Mouse (Mus musculus): ENCODE results near the gene Cdk5rap2. TPM values are rescaled to one million over a fixed set of nuclear protein-coding genes. Genes with fewer than 3 reads are reported as not detected.

The Cdk5rap2 gene
- total RNA-seq, 2 experiments from 2014 or later, result 9.2 to 21.0 TPM

GRCm38 (mm10) chr4:70267213-70267906 lies 142.9 kb downstream of the Cdk5rap2 start:
- no peak for DNase-seq (ENCODE audit: low spot score in 2 of 2)

DNA sequence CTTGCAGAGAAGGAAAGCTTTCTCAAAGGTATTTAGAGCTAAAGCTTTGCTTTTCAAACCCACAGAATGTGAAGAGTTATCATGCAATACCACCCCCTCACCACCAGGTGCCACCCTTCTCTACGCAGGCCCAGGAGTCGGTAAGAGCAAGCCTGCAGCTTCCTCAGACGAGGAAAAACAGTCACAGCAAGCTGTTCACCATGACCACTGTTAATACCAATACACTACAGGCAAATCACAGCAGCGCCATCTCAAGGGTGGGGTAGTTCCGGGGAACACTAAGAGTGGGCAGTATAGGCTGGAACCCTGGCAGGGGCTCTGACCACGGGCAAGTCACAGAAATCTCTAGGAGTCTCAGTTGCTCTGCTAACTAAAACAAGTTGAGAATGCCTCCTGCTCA lies 145.0 kb downstream of the Cdk5rap2 start:
- peak; percentile 46 to 48 for DNase-seq (ENCODE audit: low spot score in 2 of 2)

DNA sequence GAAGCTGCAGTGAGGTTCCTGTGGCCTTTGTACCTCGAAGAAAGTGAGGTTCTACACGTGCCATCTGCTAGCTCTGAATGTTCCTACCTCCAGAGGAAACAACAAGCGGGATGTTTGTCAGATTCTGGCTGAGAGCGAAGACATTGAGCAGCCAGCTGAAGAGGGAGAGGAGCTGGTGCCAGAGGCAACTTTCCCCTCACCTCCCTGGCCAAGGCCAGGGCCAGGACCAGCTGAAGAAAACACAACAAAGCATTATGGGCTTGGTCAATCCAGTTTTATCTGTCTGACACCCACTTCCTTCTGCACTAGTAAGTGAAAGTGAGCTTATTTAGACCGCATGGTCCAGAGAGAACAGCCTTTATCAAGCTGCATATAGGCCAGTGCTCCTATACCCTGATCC lies 147.4 kb downstream of the Cdk5rap2 start:
- DNase-seq (ENCODE audit: low spot score in 2 of 2), result no peak

- no peak for DNase-seq (ENCODE audit: low spot score in 2 of 2)
Measured at GRCm38 (mm10) chr4:70261315-70261714, 148.9 kb downstream of the Cdk5rap2 start.

- DNase-seq (ENCODE audit: low spot score in 2 of 2), result no peak
Measured at GRCm38 (mm10) chr4:70260419-70260807, 149.8 kb downstream of the Cdk5rap2 start.

- DNase-seq (ENCODE audit: low spot score in 2 of 2), result no peak
Measured at GRCm38 (mm10) chr4:70259726-70260418, 150.4 kb downstream of the Cdk5rap2 start.

GRCm38 (mm10) chr4:70258826-70259225 lies 151.4 kb downstream of the Cdk5rap2 start:
- no peak for DNase-seq (ENCODE audit: low spot score in 2 of 2)

- no peak for DNase-seq (ENCODE audit: low spot score in 2 of 2)
Measured at GRCm38 (mm10) chr4:70258205-70258604, 152.0 kb downstream of the Cdk5rap2 start.

- no peak for DNase-seq (ENCODE audit: low spot score in 2 of 2)
Measured at GRCm38 (mm10) chr4:70251782-70252181, 158.5 kb downstream of the Cdk5rap2 start.

- DNase-seq (ENCODE audit: low spot score in 2 of 2), result no peak
Measured at GRCm38 (mm10) chr4:70245706-70246105, 164.5 kb downstream of the Cdk5rap2 start.

- DNase-seq (ENCODE audit: low spot score in 2 of 2), result no peak
Measured at GRCm38 (mm10) chr4:70243561-70244120, 166.6 kb downstream of the Cdk5rap2 start.

GRCm38 (mm10) chr4:70239731-70240130 lies 170.5 kb downstream of the Cdk5rap2 start:
- DNase-seq (ENCODE audit: low spot score in 2 of 2), result no peak

GRCm38 (mm10) chr4:70238862-70239261 lies 171.4 kb downstream of the Cdk5rap2 start:
- no peak for DNase-seq (ENCODE audit: low spot score in 2 of 2)

DNA sequence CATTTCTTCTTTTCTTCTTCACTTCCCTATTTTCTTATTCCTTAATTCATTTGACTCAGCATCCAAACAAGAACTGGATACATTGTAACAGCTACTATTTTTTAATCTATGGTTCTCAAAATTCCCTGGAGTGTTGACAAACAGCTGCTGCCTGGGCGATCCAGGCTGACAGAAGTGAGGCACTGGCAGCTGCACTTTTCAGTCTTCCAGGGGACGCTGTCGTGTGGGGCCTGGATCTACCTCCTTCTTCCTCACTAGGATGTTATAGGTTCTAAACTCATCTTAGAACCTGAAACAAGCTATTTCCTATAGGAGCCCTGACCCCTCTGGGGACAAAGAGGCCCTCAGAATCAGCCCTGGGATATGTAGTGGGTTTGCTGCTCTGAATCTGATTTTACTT lies 177.9 kb downstream of the Cdk5rap2 start:
- DNase-seq (ENCODE audit: low spot score in 2 of 2), result no peak

DNA sequence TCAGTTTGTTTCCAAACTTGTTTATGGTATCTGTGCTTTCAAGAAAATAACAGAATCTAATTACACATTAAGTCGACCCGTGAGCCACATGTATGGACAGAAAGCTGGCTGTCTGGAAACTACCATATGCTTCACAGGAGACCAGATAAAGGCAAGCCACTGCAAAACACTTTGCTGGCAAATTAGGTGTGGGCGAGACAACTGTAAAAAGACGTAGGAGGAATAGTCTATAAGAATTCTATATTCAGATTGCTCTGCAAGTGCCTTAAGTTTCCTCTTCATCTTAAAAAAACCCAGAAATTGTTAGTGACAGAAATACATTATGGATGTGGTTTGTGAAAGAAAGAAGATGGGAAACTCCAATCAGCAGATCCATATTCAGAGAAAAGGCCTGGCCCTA lies 180.4 kb downstream of the Cdk5rap2 start:
- DNase-seq (ENCODE audit: low spot score in 2 of 2), result no peak

- no peak for DNase-seq (ENCODE audit: low spot score in 2 of 2)
Measured at GRCm38 (mm10) chr4:70228350-70228749, 181.9 kb downstream of the Cdk5rap2 start.

DNA sequence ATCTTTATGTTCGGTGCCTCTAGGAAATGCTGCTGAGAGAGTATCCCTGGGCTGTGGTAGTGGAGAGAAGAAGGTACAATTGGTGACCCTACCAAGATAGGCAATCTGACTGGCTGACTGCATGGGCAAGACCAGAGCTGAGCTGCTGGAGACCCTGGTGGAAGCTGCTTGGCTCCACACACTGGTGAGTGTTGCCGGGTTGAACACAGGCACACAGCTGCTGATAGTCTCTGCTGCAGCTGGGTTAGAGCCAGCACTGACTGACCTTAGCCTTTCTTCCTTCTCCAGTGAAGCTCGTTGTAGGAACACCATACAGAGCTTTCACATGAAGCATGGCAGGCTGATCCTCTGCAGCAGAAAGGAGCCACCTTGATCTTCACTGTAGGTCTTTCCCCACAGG lies 182.6 kb downstream of the Cdk5rap2 start:
- DNase-seq (ENCODE audit: low spot score in 2 of 2), result no peak

- DNase-seq (ENCODE audit: low spot score in 2 of 2), result no peak
Measured at GRCm38 (mm10) chr4:70224503-70224902, 185.7 kb downstream of the Cdk5rap2 start.

GRCm38 (mm10) chr4:70221878-70222277 lies 188.4 kb downstream of the Cdk5rap2 start:
- DNase-seq (ENCODE audit: low spot score in 2 of 2), result no peak

DNA sequence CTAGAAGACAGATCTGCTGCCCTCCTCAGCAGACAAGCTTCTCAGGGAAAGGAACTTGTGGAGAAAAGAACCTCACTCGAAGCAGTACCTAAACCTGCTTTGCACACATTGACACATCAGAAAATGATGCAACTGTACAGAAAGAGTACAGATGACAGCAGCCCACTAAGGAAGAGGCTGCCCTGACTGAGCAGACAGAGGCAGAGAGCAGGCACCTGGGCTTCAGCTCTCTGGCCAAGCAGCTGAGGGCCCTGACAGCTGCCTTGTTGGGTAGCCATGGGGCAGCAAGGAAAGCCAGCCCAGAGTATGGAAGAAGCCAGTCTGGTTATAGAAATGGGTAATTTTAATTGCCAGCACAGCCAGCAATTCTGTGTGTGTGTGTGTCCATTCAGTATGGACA lies 188.9 kb downstream of the Cdk5rap2 start:
- DNase-seq (ENCODE audit: low spot score in 2 of 2), result no peak

- no peak for DNase-seq (ENCODE audit: low spot score in 2 of 2)
Measured at GRCm38 (mm10) chr4:70220277-70221180, 189.7 kb downstream of the Cdk5rap2 start.
